Mouse (Mus musculus): Measurements from ENCODE around the gene Exoc6. TPM values are rescaled to one million over a fixed set of nuclear protein-coding genes. Genes with fewer than 3 reads are reported as not detected.

The Exoc6 gene
- polyA plus RNA-seq, 1 experiment from 2014 or later = 12.8 TPM

GRCm38 (mm10) chr19:37703902-37704509 is 153.8 kb downstream of the Exoc6 start:
- Histone ChIP-seq H3K27ac (ENCODE audit: low read length) (no peak overlapping the region), H3K4me2 (replicated peaks; ENCODE audit: low read depth, low read length) (no peak overlapping the region), H3K4me3 (ENCODE audit: low read depth, low read length) (no peak overlapping the region), H3K9ac (replicated peaks; ENCODE audit: low read depth, low read length) (no peak overlapping the region), H3K27me3 (ENCODE audit: control insufficient read depth, insufficient read depth, low read length) (peaks cover 39% of the 10 kb centered on the region), H3K9me3 (ENCODE audit: control insufficient read depth, low read depth, low read length) (no peaks in the 10 kb centered on the region), H3K4me1 (ENCODE audit: control insufficient read depth, insufficient read depth, low read length) (no peaks in the 10 kb centered on the region), H3K36me3 (ENCODE audit: control insufficient read depth, insufficient read depth, low read length) (no peaks in the 10 kb centered on the region)
- 0 out of 2 replicates have a peak, but pooled peaks have one; percentile 23 for ATAC-seq (ENCODE audit: insufficient number of reproducible peaks, insufficient read depth, low FRiP score, low read depth)
- WGBS = 9% methylated on average over 3 of the region's 3 CpGs

GRCm38 (mm10) chr19:37705722-37706121 is 155.5 kb downstream of the Exoc6 start:
- H3K9me3 ChIP-seq (ENCODE audit: control insufficient read depth, low read depth, low read length) = no peaks in the 10 kb centered on the region; the same call in 1 of the 2 replicates
- 85% methylated on average over 5 of the region's 5 CpGs for WGBS
- H3K4me2 ChIP-seq (replicated peaks; ENCODE audit: low read depth, low read length) = no peak overlapping the region
- no peaks in the 10 kb centered on the region for H3K36me3 ChIP-seq (ENCODE audit: control insufficient read depth, insufficient read depth, low read length)
- no peak overlapping the region for H3K9ac ChIP-seq (replicated peaks; ENCODE audit: low read depth, low read length)
- no peak overlapping the region for H3K27ac ChIP-seq (ENCODE audit: low read length)
- peaks cover 23% of the 10 kb centered on the region for H3K27me3 ChIP-seq (ENCODE audit: control insufficient read depth, insufficient read depth, low read length)
- no peak overlapping the region for H3K4me3 ChIP-seq (ENCODE audit: low read depth, low read length)
- no peaks in the 10 kb centered on the region for H3K4me1 ChIP-seq (ENCODE audit: control insufficient read depth, insufficient read depth, low read length)
- ATAC-seq (ENCODE audit: insufficient number of reproducible peaks, insufficient read depth, low FRiP score, low read depth) = no peak

GRCm38 (mm10) chr19:37714681-37715080 is 164.5 kb downstream of the Exoc6 start:
- no peak overlapping the region for H3K4me2 ChIP-seq (replicated peaks; ENCODE audit: low read depth, low read length)
- ATAC-seq (ENCODE audit: insufficient number of reproducible peaks, insufficient read depth, low FRiP score, low read depth) = no peak
- no peak overlapping the region for H3K9ac ChIP-seq (replicated peaks; ENCODE audit: low read depth, low read length)
- H3K4me3 ChIP-seq (ENCODE audit: low read depth, low read length) = no peak overlapping the region
- H3K27me3 ChIP-seq (ENCODE audit: control insufficient read depth, insufficient read depth, low read length) = no peaks in the 10 kb centered on the region
- H3K27ac ChIP-seq (ENCODE audit: low read length) = no peak overlapping the region
- 64% methylated on average over 10 of the region's 10 CpGs for WGBS
- H3K4me1 ChIP-seq (ENCODE audit: control insufficient read depth, insufficient read depth, low read length) = no peaks in the 10 kb centered on the region
- H3K9me3 ChIP-seq (ENCODE audit: control insufficient read depth, low read depth, low read length) = no peaks in the 10 kb centered on the region; the same call in 1 of the 2 replicates
- H3K36me3 ChIP-seq (ENCODE audit: control insufficient read depth, insufficient read depth, low read length) = no peaks in the 10 kb centered on the region

DNA sequence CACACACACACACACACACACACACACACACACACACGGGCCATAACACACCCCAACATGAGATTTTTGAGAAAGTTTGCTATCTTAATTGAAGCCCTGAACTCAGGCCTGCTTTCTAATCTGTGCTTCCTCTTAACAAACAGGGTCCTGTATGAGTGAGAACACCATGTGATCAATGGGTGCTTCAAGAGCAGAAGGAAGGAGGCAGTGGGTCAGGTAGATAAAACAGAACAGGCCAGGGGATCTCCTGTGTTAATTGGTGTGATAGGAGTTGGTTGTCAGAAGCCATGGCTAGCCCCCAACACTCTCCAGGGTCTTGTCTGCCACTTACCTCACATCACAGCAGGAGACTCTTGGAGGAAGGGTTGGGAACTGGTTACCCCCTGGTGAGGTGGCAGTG is 165.8 kb downstream of the Exoc6 start:
- Histone ChIP-seq H3K27ac (ENCODE audit: low read length) (no peak overlapping the region), H3K4me2 (replicated peaks; ENCODE audit: low read depth, low read length) (no peak overlapping the region), H3K27me3 (ENCODE audit: control insufficient read depth, insufficient read depth, low read length) (no peaks in the 10 kb centered on the region), H3K36me3 (ENCODE audit: control insufficient read depth, insufficient read depth, low read length) (no peaks in the 10 kb centered on the region), H3K9me3 (ENCODE audit: control insufficient read depth, low read depth, low read length) (no peaks in the 10 kb centered on the region), H3K4me1 (ENCODE audit: control insufficient read depth, insufficient read depth, low read length) (no peaks in the 10 kb centered on the region), H3K9ac (replicated peaks; ENCODE audit: low read depth, low read length) (no peak overlapping the region), H3K4me3 (ENCODE audit: low read depth, low read length) (no peak overlapping the region)
- no peak for ATAC-seq (ENCODE audit: insufficient number of reproducible peaks, insufficient read depth, low FRiP score, low read depth)
- WGBS = 61% methylated on average over 1 of the region's 1 CpGs

- Histone ChIP-seq H3K9me3 (ENCODE audit: control insufficient read depth, low read depth, low read length) (no peaks in the 10 kb centered on the region), H3K9ac (replicated peaks; ENCODE audit: low read depth, low read length) (no peak overlapping the region), H3K4me1 (ENCODE audit: control insufficient read depth, insufficient read depth, low read length) (no peaks in the 10 kb centered on the region), H3K36me3 (ENCODE audit: control insufficient read depth, insufficient read depth, low read length) (no peaks in the 10 kb centered on the region), H3K27ac (ENCODE audit: low read length) (no peak overlapping the region), H3K27me3 (ENCODE audit: control insufficient read depth, insufficient read depth, low read length) (no peaks in the 10 kb centered on the region), H3K4me3 (ENCODE audit: low read depth, low read length) (no peak overlapping the region), H3K4me2 (replicated peaks; ENCODE audit: low read depth, low read length) (no peak overlapping the region)
- 83% methylated on average over 12 of the region's 12 CpGs for WGBS
- ATAC-seq (ENCODE audit: insufficient number of reproducible peaks, insufficient read depth, low FRiP score, low read depth) = no peak
These were observed 166.4 kb downstream of the Exoc6 start for GRCm38 (mm10) chr19:37716524-37717175.

DNA sequence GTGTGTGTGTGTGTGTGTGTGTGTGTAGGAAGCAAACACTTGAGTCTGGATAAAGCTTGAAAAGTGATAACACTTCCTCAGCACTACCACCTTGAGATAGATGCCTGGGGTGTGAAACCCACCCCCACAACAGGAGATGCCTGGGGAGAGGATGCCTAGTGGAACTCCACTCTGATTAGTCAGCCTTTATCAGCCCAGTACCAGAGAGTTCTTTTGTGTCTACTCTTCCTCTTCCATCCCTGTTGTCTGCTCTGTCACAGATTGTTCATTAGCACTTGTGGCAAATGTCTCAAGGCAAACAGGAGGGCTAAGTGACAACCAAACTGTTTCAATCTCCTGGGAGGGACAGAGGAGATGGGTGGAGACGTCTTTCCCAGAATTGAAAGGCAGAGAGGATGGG is 168.9 kb downstream of the Exoc6 start:
- Histone ChIP-seq H3K27ac (ENCODE audit: low read length) (no peak overlapping the region), H3K36me3 (ENCODE audit: control insufficient read depth, insufficient read depth, low read length) (no peaks in the 10 kb centered on the region), H3K9ac (replicated peaks; ENCODE audit: low read depth, low read length) (no peak overlapping the region), H3K27me3 (ENCODE audit: control insufficient read depth, insufficient read depth, low read length) (no peaks in the 10 kb centered on the region), H3K4me2 (replicated peaks; ENCODE audit: low read depth, low read length) (no peak overlapping the region), H3K9me3 (ENCODE audit: control insufficient read depth, low read depth, low read length) (no peaks in the 10 kb centered on the region), H3K4me3 (ENCODE audit: low read depth, low read length) (no peak overlapping the region), H3K4me1 (ENCODE audit: control insufficient read depth, insufficient read depth, low read length) (no peaks in the 10 kb centered on the region)
- 29% methylated on average over 1 of the region's 1 CpGs for WGBS
- ATAC-seq (ENCODE audit: insufficient number of reproducible peaks, insufficient read depth, low FRiP score, low read depth) = no peak

- Histone ChIP-seq H3K27me3 (ENCODE audit: control insufficient read depth, insufficient read depth, low read length) (no peaks in the 10 kb centered on the region), H3K4me1 (ENCODE audit: control insufficient read depth, insufficient read depth, low read length) (no peaks in the 10 kb centered on the region), H3K36me3 (ENCODE audit: control insufficient read depth, insufficient read depth, low read length) (no peaks in the 10 kb centered on the region), H3K9ac (replicated peaks; ENCODE audit: low read depth, low read length) (no peak overlapping the region), H3K9me3 (ENCODE audit: control insufficient read depth, low read depth, low read length) (no peaks in the 10 kb centered on the region), H3K4me3 (ENCODE audit: low read depth, low read length) (no peak overlapping the region), H3K27ac (ENCODE audit: low read length) (no peak overlapping the region), H3K4me2 (replicated peaks; ENCODE audit: low read depth, low read length) (no peak overlapping the region)
- WGBS = 98% methylated on average over 5 of the region's 5 CpGs
- ATAC-seq (ENCODE audit: insufficient number of reproducible peaks, insufficient read depth, low FRiP score, low read depth) = no peak
These were observed 174.4 kb downstream of the Exoc6 start for GRCm38 (mm10) chr19:37724591-37724990.

DNA sequence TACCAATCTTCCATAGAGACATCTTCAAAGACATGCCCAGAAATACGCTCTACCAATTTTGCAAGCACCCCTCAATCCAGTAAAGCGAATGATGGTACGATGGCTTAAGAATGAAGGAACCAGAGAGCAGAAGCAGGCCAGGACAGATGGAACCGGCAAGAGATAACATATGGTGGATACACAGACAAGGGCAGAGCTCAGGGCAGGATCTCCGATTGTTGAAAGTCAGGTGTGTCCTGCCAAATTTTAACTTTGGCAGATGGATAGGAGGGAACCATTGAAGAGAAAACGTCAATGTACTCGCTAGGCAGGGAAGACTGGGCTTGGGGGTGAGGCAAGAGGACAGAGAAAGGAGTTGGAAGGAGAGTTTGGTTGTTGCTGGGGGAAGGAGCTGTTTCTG is 176.4 kb downstream of the Exoc6 start:
- ATAC-seq (ENCODE audit: insufficient number of reproducible peaks, insufficient read depth, low FRiP score, low read depth) = no peak
- H3K4me1 ChIP-seq (ENCODE audit: control insufficient read depth, insufficient read depth, low read length) = no peaks in the 10 kb centered on the region
- WGBS = 88% methylated on average over 7 of the region's 7 CpGs
- H3K27ac ChIP-seq (ENCODE audit: low read length) = no peak overlapping the region
- no peaks in the 10 kb centered on the region for H3K27me3 ChIP-seq (ENCODE audit: control insufficient read depth, insufficient read depth, low read length)
- H3K4me3 ChIP-seq (ENCODE audit: low read depth, low read length) = no peak overlapping the region
- no peaks in the 10 kb centered on the region for H3K9me3 ChIP-seq (ENCODE audit: control insufficient read depth, low read depth, low read length)
- H3K4me2 ChIP-seq (replicated peaks; ENCODE audit: low read depth, low read length) = no peak overlapping the region
- H3K36me3 ChIP-seq (ENCODE audit: control insufficient read depth, insufficient read depth, low read length) = no peaks in the 10 kb centered on the region
- H3K9ac ChIP-seq (replicated peaks; ENCODE audit: low read depth, low read length) = no peak overlapping the region

GRCm38 (mm10) chr19:37727366-37727765 is 177.1 kb downstream of the Exoc6 start:
- 88% methylated on average over 2 of the region's 2 CpGs for WGBS
- H3K4me1 ChIP-seq (ENCODE audit: control insufficient read depth, insufficient read depth, low read length) = no peaks in the 10 kb centered on the region
- no peak overlapping the region for H3K27ac ChIP-seq (ENCODE audit: low read length)
- no peak for ATAC-seq (ENCODE audit: insufficient number of reproducible peaks, insufficient read depth, low FRiP score, low read depth)
- H3K9me3 ChIP-seq (ENCODE audit: control insufficient read depth, low read depth, low read length) = no peaks in the 10 kb centered on the region
- no peak overlapping the region for H3K9ac ChIP-seq (replicated peaks; ENCODE audit: low read depth, low read length)
- H3K4me2 ChIP-seq (replicated peaks; ENCODE audit: low read depth, low read length) = no peak overlapping the region
- H3K36me3 ChIP-seq (ENCODE audit: control insufficient read depth, insufficient read depth, low read length) = no peaks in the 10 kb centered on the region
- H3K4me3 ChIP-seq (ENCODE audit: low read depth, low read length) = no peak overlapping the region
- no peaks in the 10 kb centered on the region for H3K27me3 ChIP-seq (ENCODE audit: control insufficient read depth, insufficient read depth, low read length)
